Mouse (Mus musculus) heart, adult 2 months (tissue): ENCODE measurements around the gene Pdpk1.
"Not testable (repeated sequence)": the region's sequence is repeated elsewhere in the genome, so short reads cannot be mapped to it uniquely, and the experiment has no call there.

Source experiments
- CTCF ChIP-seq: fragments of 200-600 bp; IDR thresholded peaks from 2 replicates; pipeline ENCODE4 v1.8.1; 2022; ENCODE audit warnings: antibody characterized with exemption, mild to moderate bottlenecking, moderate library complexity
- EP300 ChIP-seq: fragments of 200-500 bp; IDR thresholded peaks from 2 replicates; pipeline ENCODE4 v1.6.1; 2011; ENCODE audit warnings: low read depth, low read length, control low read depth; ENCODE audit not compliant: insufficient read depth
- POLR2A ChIP-seq: fragments of 200-500 bp; IDR thresholded peaks from 2 replicates; pipeline ENCODE4 v1.6.1; 2011; ENCODE audit warnings: mild to moderate bottlenecking, low read depth, low read length, control low read depth; ENCODE audit not compliant: insufficient read depth

DNA sequence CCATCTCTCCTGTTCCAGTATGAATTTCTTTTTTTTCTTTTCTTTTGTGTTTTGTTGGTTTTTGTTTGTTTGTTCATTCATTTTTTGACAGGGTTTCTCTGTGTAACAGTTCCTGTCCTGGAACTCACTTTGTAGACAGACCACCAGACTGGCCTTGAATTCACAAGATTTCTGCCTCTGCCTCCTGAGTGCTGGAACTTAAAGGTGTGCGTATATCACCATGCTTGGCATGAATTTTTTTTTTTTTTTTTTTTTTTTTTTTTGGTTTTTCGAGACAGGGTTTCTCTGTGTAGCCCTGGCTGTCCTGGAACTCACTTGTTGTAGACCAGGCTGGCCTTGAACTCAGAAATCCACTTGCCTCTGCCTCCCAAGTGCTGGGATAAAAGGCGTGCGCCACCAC is 21.5 kb downstream of the Pdpk1 start:
- not testable (repeated sequence) for TF ChIP-seq CTCF, POLR2A, EP300
